Mouse (Mus musculus): ENCODE measurements at regions not wholly inside any gene's neighbourhood (a gene's known extent, or its start where the extent isn't known, plus 50 kb on each side); places are given as distances from the start of the nearest gene placed in this dataset.
"Not testable (repeated sequence)": the region's sequence is repeated elsewhere in the genome, so short reads cannot be mapped to it uniquely, and the experiment has no call there.

DNA sequence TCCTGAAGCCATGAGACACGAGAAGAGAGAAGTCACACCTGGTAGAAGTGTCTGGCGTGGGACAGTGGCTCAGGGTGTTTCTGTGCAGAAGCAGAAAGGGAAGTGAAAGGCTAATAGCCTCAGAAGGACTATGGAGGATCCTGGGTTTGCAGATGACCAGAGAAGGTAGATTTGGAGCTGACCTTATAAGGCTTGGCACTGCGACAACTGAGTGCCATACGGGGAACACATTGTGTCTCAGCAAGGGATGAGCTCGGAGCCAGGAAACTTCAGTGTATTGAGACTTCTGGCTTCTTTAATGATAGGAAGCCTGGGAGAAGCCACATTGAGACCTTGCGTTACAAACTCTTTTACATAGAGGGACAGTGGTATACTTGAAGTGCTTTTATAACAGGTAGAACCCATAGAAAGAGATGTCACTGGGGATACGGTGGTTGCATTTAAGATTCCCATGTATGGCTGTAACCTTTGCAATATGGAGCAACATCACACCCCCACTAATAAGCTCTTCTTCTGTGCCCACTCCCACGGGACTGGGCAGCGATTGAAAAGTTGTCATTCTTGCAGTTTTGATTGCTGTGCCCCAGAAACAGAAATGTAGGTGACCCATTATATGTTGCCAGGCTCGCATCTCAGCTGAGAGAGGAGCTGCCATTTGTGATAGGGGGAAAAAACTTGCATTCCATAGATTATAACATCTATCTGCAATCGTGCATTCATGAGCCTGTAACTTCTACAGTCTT lies 61.8 kb upstream of the Dync1i1 start:
- no peak for DNase-seq (ENCODE audit: low spot score in 2 of 2)

DNA sequence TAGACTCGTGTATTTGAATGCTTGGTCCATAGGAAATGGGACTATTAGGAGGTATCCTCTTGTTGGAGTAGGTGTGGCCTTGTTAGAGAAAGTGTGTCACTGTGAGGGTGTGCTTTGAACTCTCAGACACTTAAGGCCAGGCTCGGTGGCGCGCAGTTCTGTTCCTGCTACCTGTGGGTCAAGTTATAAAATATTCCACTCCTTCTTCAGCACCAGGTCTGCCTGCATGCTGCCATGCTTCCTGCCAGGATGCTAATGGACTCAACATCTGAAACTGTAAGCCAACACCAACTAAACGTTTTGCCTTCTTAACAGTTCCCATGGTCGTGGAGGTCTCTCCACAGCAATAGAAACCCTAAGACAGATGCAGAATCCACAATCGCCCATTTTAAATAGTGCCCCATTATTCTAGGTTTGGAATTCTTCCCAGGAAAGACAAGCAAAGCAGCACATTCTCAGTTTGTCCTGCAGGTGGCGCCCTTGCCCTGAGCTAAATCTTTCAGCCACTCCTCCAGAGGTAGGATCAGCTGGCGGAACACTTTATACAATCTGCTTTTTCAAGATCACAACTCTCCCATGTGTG lies 80.2 kb upstream of the Dync1i1 start:
- DNase-seq (ENCODE audit: low spot score in 2 of 2): peak; percentile 26 to 39

DNA sequence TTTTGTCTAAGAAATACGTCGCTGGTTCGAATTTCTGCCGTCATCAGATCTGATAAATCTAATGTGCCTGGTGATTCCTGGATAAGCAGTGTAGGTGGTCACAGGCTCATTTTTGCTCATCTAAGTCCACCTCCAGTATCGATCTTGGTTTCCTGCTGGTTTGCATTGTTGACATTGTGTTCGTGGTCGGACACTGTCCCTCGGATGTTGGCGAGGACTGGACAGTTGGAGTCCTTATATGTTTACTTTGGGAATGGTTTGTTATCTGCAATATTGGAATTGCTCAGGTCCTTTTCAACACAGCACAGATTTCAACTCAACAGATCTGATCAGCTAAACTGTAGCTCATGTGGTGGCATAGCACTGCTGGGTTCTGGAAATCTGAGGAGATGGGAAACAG lies 91.2 kb upstream of the Dync1i1 start:
- no peak for DNase-seq (ENCODE audit: low spot score in 2 of 2)

DNA sequence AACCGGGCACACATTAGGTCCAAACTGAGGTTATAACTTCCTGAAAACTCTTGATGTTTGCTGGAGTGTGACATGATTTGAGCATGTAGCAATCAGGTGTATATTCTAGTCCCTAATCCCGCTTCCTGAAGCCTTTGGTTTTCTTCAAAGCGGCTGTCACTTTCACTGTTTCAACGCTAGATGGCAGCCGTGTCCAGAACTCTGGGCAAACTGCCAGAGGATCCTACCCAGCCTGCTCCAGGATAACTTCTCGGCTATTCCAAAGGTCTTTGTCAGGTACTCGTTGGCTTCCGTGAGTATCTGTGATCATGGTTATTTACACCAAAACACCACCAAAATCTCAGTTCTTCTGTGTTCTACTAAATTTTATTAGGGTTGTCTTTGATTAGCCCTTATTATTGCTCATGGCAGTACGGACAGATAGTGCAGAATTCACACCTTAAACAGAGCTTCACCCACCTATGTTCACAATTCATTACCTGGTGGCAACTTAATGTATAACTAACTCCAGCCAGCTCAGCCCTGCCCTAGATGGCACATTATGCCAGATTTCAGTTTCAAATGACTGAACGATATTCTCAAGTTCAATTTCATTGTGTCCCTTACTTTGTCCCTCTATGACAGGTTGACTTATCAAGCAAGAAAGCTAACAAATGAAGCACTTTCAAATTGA lies 92.3 kb upstream of the Dync1i1 start:
- DNase-seq (ENCODE audit: low spot score in 2 of 2): no peak

DNA sequence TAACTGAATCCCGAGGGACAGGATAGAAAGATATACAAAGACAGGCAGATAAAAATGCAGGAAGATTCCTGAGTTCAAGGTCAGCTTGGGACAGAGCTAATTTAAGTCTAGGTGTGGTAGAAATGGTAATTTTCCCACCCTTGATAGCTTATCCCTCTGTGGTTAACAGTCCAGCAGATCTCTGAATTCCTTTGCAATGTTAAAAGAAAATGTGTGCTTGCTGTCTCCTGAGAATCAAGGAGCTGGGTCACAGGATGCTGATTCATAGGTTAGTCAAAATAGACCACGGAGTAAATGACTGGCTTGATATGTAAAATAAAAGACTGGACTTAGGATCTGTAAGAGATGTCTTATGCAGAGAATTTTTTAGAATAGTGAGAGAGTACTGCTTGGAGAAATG lies 101.4 kb upstream of the Dync1i1 start:
- no peak for DNase-seq (ENCODE audit: low spot score in 2 of 2)

DNA sequence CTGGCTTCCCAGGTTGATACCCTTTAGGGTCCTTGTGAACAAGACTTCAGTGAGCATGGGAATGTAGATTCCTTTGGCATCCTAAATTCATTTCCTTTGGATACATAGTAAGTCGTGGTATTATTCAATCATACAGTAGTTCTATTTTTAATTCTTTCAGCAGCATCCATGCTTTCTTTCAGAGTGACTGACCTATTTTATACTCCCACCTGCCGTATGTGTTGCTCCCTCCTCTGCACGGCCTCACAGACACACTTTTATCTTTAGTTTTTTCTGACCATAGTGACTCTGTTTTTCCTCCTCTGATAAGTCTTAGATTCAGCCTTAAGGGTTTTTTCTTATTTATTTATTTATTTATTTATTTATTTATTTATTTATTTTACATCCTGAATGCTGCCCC lies 103.9 kb upstream of the Dync1i1 start:
- no peak for DNase-seq (ENCODE audit: low spot score in 2 of 2)

DNA sequence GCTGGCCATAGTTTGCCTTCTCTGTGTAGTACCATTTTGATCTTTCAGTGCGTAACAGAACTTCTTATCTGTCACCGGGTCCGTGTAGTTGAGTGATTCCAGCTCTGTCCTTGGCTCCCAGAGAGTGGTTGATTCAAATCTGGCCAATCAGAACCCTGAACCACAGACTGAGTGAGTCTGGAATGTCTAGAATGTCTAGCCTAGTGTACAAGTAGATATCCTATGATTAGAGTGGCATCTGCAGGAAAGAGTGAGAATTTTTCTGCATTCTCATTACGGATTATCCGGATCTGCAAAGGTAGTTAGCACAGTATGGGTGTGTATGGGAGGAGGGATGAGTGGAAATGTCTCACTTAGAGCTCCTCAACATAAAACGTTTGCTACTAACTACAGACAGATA lies 97.9 kb upstream of the Pdk4 start:
- DNase-seq (ENCODE audit: low spot score in 2 of 2): no peak

DNA sequence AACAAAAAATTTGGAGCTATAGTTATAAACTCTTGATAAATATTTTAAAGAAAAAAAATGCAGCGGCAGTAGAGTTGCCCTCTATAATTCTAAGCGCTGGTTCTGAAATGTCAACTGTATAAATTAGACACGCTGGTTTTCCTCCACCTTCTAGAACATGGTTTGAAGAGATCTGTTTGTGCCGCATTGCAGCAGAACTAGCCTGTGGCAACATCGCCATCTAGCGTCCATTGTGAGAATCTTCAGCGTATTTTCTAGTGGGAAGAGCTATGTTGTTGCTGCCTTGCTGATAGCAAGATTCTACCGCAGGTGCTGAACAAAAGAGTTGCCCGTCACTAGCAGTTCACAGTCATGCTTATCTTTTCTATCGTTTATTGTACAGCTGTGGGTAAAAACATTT lies 93.5 kb upstream of the Pdk4 start:
- peak in 1 of 2 experiments; percentile 22 for DNase-seq (ENCODE audit: low spot score in 2 of 2)

DNA sequence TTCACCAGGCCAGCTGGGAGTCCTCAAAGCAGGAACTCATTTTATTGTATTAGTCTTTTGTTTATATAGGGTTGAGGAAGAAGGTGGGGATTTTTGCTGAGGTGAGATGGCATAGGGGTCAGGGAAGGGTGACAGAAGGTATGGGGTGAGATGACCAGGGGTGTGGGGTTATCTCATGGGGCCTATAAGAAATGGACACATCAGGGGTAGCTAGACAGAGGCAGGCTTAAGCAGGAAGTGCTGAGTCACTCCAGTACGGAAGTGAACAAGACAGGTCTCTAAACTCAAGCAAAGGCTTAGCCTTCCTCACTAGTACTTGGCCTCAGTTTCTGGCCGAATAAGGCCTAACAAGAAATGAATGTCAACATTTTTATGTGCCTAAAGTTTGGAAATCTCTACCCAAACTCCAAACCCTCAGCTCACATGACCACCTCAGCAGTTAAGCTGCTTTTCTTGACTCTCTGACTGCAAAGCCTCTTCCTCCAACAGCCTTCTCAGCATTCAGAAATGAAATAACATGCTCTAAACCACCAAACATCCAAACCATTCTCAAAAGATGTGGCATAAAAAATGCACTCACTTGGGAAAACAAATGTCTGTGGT lies 86.9 kb upstream of the Pdk4 start:
- no peak for DNase-seq (ENCODE audit: low spot score in 2 of 2)

DNA sequence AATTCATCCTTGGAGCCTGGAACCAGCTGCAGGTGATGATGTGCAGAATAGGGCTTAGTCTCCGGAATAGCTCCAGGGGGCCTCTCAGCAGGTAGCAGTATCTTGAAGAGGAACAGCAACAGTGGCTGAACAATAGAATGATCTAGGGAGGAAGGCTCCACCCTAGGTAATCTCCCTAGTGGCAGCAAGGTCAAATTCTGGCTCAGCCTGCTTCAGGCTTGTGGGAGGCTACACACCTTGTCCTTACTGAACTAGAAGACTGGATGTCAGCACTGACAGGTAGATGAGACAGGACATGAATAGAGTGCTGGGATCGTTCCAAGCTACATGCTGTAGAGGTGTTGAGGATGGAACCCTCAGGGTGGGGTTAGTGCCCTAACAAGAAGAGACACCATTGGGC lies 80.8 kb upstream of the Pdk4 start:
- not testable (repeated sequence) for DNase-seq (ENCODE audit: low spot score in 2 of 2)

DNA sequence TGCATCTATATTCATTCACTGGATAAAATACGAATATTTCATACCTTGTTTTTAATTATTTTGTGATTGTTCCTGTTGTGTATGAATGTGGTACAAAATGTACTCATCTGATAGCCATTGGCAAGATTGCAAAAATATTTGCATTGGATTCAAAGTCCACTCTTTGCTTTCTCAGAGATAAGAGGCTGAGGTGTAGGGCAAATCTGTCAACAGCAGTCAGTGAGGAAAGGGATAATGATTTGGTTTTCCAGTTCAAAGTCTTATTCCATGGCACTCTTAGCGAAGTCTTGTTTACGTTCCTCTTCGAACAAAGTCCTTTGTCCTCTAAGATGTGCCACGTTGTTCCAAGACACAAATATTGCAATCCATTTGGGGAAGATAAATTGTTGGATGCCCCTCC lies 70.5 kb upstream of the Pdk4 start:
- no peak for DNase-seq (ENCODE audit: low spot score in 2 of 2)

DNA sequence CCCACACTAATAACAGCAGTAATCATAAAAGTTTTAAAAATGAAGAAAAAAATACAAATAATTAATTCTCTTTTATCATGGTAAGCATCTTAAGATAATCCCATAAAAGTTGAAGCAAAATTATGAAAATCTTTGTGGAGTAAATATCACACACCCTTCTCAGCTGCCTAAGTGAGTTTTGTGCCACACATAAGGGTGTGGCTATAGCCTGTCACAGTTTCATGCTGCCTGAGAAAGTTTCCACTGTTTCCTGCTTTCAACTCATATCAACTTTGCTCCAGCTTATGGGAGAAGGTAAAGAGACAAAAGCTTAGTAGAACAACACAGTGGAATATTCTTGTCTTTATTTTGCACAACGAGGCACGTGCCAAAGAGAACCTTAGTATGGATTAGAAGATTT lies 68.9 kb upstream of the Pdk4 start:
- DNase-seq (ENCODE audit: low spot score in 2 of 2): no peak

DNA sequence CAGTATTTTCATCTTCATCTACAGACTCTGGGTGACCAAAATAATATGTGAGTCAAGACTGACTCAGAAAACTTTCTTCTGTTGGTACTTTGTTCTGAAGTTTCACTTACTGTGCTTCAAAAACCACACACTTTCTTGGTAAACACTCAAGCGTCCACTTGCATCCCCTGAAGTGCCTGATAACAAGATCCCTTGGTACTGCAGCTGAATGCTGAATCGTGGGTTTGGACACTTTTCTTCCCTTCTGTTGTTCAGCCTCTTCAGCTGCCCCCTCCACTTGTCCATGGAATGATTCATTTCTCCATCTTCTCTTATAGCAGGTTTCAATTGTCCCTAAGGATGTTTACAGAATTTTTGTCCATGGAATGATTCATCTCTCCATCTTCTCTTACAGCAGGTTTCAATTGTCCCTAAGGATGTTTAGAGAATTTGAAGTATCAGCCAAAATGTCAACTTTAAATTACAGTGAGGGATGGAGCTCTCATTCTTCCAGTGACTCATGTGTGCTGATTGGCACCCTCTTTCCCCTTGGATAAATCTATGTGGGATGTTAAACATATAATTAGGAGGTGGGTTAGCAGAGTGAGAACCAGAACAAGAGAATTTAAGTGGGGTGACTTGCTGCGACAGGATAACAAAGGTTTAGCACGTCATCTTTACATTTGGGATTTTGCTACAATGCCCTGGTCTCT lies 57.7 kb upstream of the Pdk4 start:
- DNase-seq (ENCODE audit: low spot score in 2 of 2): no peak

DNA sequence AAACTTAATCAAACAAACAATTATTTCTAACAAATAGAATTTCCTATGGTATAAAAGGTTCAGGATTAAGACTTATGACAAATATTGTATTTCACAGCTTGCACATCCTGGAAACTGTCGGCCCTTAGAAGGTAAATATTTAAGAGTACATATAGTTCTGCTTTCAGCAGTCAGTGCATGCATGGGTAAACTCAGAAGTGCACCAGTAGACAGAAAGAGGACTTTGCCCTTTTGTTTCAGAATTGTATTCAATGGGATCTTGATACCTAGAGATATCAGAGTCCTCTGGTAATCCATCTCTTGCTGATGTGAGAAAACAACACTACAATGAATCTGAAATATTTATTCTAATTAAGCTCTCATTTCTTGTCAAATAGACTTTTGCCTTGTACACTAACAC lies 54.0 kb upstream of the Pdk4 start:
- DNase-seq (ENCODE audit: low spot score in 2 of 2): no peak

Data from right cerebral cortex, postnatal 36 days (tissue).